Mouse (Mus musculus): ENCODE measurements at regions not wholly inside any gene's neighbourhood (a gene's known extent, or its start where the extent isn't known, plus 50 kb on each side); places are given as distances from the start of the nearest gene placed in this dataset.

DNA sequence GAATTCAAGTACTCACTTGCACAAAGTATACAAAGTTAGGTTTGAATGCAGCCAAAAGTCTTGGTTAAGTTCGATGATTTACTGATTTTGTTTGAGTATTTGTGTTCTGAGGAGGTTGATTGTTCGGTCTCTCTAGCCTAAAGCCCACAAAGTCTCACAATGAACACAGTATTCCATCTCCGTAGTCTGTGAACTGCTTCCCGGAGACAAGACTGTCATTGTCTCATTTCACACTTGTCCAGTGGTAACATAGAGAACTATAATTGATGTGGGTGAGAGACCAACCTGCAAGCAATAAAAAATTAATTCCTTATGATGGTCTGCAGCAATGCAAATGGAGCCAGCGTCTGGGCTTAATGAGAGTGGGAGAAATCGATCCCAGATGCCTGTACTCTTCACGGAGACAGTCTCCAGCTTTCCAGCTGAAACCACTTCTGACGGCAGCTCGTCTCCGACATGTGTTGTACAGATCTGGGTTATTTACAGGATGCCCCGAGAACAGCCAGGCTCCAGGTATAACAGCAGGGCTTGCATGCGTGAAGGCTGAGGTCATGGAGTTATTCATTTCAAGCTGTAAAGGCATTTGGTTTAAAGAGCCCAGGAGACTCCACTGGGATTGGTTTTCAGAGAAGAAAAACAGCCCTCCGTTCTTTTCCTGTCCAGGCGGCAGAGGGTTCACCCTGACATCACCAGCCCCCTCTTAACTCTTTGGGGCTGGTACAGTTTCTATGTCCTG, 75.2 kb downstream of the Asb13 start:
- no peak for DNase-seq (ENCODE audit: low read depth)
